8 mouse cellular contexts compared by ENCODE assay signal in the genomic region with DNA sequence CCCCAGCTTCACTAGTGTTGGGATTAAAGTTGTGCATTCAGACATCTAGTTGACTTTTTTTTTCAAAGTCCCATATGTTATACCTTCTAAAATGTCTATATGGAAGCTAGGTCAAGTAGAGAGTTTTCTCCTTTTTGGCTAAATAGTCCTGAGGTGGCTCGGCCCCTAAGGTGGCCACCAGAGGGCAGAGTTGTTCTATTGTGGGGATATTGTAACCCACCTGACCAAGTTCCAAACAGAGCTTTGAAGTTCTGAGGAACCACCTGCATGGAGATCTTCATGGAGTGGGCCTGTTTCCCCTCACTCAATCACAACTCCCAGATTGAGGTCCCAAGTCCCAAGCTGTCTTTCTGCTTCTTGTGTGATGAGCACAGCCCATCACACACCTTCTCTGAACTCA. TPM values are rescaled to one million over a fixed set of nuclear protein-coding genes. Genes with fewer than 3 reads are reported as not detected.
DNase-seq lines count a peak whose midpoint lies in the region; ATAC-seq and TF ChIP-seq lines count a peak whose summit lies in the region.

No protein-coding gene starts in this region.

- POLR2A ChIA-PET in Patski (lab: Charles Lee), result no interaction called here

- DNase-seq in heart, adult 18-20 months, result peak; percentile 58 to 87
- DNase-seq in heart, postnatal 25 days (ENCODE audit: low spot score), result no peak
- DNase-seq in Patski (ENCODE audit: low read depth, low spot score), result no peak
- DNase-seq in cerebellum, adult 9-11 months, result peak; percentile 69
- DNase-seq in gastrocnemius, postnatal 4 days (ENCODE audit: low spot score in 2 of 2), result peak; percentile 41 to 65
- peak; percentile 63 to 91 for DNase-seq in kidney, postnatal 36 days
- DNase-seq in lung, postnatal 14 days, result peak; percentile 83
- peak; percentile 24 to 38 for DNase-seq in spleen, postnatal 36 days (ENCODE audit: low spot score in 2 of 2)

- H3K27me3 ChIP-seq in Patski, result peaks cover 8% of the 10 kb centered on the region

- in situ Hi-C loops in Patski (cut with MboI; ENCODE audit: low pct_unique_long_range_greater_than_20kb), result loop anchor here (5.0 to 25.0 kb wide), 2 partner anchors 156 to 611 kb away; a partner anchor contains a TSS

- intact Hi-C loops in heart, postnatal 25 days (cut with DNase I), result loop anchor here (1.0 to 10.0 kb wide), 5 partner anchors 57 to 629 kb away; no protein-coding TSS in a partner anchor

- peak; percentile 81 for TF ChIP-seq CTCF in Patski (IDR thresholded peaks at IDR 0.05)

- CTCF ChIA-PET in Patski (lab: Charles Lee), result interaction anchor here (0.7 to 1.9 kb wide), 8 partner anchors 9 to 843 kb away, joined by 3 to 5 read pairs (median 3); a partner anchor contains a TSS

- ATAC-seq in Patski, result peak; percentile 39

RNA-seq across cellular contexts. Expression of a gene that starts 28.6 kb away (rescaled TPM):
- total RNA-seq in heart, adult 18-20 months (2021), result under 1 TPM in 1 of 2 experiments, not detected in 1; 0.65 TPM
- under 1 TPM in 1 of 2 experiments, not detected in 1; 0.26 TPM for total RNA-seq in heart, postnatal 25 days (2021)
- not detected for polyA plus RNA-seq in Patski (2021)
- total RNA-seq in gastrocnemius, postnatal 4 days (2021), result under 1 TPM; 0.65 to 0.76 TPM

Comparison
In these comparisons a context has a peak if more than half of its experiments do, and no peak if none do; other contexts are left out.
1. DNase-seq: peak in heart, adult 18-20 months (2 of 2), cerebellum, adult 9-11 months (single experiment), gastrocnemius, postnatal 4 days (2 of 2), kidney, postnatal 36 days (2 of 2), lung, postnatal 14 days (single experiment) and spleen, postnatal 36 days (2 of 2); none in heart, postnatal 25 days (single experiment) and Patski (single experiment).